Mouse (Mus musculus) A20 (cell line): Measurements from ENCODE around the gene Gpatch11.
"Not testable (repeated sequence)": the region's sequence is repeated elsewhere in the genome, so short reads cannot be mapped to it uniquely, and the experiment has no call there.

Experiments
- DNase-seq: peaks from one replicate; pipeline ENCODE4 v3.0.0-alpha.2; 2011; ENCODE audit warnings: low read depth, low spot score

Gene Gpatch11

DNA sequence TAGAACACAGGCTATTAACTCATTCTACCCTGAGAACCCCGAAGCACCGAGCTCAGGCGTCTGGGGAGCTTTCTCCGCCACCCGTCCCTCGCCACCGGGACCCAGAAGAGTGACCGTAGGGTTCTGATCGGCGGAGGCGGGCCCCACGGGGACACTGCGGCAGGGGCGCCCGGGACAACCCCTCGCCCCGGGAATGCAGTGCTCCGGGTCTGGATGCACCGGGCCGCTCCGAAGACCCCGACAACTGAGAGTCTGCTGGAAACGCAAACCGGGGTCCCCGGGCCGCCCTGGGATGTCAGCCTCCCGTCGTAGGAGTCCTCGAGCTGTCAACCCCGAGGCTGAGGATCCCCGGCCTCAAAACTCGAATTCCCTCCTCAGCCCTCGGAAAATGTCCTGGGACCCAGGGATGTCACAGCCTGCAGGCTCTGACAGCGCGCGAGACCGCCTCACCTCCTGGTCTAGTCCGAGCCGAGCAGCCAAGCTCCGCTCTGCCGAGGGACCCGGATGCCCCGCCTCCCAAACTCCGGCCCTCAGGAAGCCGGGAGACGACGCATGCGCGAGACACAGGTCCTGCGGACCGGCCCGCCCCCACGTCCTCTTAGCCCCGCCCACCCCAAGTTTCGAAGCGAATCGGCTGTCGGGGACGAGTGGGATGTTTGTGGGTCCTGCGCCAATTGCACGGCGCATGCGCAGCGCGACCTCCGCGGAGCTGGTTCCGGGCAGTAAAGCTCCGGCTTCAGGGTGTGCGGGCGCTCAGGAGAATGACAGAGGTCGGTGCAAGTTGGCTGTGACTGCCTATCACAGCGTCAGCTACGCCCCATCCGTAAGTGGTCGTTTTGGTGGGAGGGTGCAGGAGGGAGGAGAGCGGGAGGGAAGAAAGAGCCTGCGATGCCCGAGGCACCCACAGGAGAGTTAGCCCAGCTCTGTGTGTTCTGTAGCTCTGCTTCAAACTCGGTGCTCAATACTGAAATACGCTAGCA is at the start of gene Gpatch11, which contains the start of gene Heatr5b:
Gpatch11 (plus strand) TSS at position 712 of the 980 bp plus-strand sequence.
Heatr5b (minus strand) TSS at position 509 of the 980 bp plus-strand sequence.
- peak; percentile 98 for DNase-seq

DNA sequence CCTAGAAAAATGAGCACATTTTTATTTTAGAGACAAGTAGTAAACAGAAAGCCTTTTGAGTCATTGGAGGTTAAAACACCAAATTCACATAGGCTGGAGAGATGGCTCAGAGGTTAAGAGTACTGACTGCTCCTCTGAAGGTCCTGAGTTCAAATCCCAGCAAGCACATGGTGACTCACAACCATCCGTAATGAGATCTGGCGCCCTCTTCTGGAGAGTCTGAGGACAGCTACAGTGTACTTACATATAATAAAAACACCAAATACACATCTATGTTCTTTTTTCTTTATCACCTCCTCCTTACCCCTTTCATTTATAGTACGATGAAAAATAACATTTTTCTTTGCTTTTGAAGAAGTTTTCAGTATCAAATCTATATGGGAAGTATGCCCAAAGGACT is 47.1 kb upstream of the Gpatch11 start:
- not testable (repeated sequence) for DNase-seq

DNA sequence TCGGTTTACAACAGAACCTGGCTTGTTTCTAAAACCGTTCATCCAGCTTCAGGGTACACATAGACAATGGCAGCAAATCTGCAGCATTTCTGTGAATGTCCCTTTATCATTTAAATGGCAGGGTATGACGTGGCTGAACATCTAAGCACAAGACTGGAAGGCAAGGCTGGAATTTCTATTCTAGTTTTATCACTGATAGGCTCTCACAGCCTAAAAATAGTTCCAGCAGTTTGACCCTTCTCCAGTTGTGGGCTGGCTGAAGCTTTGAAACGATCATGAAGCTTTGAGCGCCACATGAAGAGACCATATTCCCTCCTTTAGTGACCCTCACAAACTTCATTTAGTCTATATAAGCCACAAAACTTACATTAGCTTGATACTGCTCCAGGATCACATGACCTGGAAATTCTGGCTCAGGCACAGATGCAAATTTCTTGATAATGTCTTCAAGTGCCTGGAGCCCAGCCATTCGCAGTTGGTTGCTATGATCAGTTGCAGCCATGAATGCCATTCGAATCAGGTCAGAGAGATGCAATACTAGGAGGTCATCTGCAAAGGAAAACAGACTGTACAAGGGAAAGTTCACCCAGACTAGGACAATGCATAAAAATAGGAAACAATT is 44.2 kb upstream of the Gpatch11 start:
- no peak for DNase-seq

DNA sequence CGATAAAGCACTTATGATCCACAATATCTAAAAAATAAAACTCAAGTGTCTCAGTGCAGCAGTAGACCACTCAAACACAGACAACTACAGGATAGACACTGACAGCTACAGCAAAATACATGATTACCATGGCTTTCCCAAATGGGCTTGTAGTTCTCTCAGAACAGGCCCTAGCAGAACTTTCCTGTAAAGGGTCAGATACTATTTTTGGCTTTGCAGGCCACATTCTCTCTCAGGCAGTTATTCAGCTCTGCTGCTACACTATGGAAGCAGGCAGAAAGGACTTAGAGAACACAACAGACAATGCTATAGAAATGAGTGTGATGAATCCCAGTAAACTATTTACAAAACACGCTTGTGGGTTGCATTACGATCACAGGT is 43.7 kb upstream of the Gpatch11 start:
- DNase-seq: no peak

DNA sequence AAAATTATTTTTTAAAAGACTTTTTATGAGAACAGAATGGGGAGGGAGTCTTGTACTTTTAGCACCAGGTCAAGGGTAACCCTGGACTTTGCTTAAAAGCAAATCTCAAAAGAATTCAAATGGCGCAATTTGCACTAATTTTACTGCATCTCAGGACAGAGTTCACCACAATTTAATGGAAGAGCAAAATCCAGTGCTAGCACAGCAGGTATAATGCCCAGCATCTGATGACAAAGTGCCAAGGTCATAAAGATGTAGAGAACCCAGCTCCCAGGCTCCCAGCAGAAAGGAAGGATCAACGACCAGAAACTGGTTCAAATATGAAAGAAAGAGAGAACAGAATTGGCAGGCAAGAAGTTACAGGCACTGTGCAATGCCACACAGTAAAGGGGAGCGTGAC is 43.2 kb upstream of the Gpatch11 start:
- no peak for DNase-seq

DNA sequence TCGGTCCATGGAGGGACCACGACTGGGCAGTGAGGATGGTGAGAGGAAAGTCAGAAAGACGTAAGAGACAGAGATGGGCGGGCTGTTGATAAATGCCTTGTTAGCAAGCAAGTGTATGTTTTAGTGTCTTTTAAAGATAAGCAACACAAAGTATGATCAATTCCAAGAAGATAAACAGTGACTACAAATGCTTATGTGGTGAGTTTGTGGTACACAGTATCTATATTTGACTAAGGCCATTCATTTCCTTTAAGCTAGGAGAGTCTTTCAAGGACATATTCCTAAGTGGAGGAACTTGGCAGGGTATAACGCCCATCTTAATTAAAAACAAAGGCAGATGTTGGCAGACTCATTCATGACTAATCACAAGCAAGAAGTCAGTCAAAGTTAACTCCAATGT is 41.0 kb upstream of the Gpatch11 start:
- DNase-seq: no peak

DNA sequence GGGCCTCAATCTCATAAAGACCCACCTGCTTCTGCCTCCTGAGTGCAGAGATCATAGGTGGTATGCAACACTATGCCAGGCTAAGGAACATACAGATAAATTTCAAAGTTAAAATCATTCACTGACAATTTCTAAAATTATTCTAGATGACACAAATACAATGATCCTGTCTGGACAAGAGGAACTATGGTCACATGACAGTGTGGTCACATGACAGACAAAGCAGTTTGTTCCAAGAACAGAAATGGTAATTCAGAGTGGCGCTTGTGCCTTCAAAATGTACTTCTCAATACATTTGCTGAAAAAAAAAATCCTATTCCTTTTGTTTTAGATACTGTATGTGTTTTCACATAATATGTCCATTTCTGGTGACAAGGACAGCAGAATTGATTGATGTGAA is 38.1 kb upstream of the Gpatch11 start:
- no peak for DNase-seq

DNA sequence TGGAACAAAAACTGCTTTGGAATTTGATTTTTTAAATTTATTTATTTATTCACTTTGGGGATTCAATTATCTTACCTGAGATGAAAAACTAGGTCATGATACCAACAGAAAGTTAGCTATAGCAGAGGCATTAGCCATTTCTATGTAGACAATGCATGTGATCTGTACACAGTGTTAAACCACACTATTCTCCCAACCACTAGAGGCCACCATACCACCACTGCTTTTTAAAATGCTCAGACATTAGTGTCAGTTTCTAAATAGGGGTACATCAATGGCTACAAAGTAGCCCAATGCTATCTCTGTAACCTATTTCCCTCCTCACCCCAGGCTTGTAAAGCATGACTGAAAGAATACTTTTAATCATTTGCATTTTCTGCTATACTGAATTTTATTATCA is 26.3 kb upstream of the Gpatch11 start:
- DNase-seq: peak; percentile 52

DNA sequence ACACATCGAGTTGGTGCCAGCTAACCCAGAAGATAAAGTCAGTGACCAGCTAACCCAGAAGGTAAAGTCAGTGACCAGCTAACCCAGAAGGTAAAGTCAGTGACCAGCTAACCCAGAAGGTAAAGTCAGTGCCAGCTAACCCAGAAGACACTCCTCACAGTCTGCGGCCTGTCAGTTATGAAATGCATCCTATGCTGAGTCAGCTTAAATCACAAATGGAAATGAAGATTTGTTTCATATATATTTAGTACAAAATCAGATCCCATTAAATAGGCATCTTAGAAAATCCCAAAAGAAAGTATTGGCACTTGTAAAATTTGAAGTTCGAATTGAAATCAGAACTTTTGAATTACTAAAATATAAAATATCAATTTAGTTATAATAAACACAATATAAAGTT is 25.8 kb upstream of the Gpatch11 start:
- no peak for DNase-seq

DNA sequence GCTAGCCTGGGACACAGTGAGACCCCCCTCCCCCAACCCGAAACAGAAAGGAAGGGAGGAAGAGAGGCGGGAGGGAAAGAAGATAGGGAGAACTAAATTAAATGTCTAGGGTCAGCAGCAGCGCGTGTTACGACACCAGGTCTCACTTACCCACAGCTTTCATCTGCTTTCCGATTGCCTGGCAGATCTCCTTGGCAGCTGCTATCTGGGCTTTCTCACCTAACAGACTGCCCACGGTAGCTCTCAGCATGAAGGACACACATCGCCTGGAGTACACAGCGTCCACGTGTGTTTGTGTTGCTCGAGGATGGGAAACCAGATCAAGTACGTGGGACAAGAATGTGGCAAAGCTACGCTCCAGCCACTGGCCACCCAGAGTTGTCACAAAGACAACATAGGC is 11.0 kb upstream of the Gpatch11 start:
- DNase-seq: no peak

DNA sequence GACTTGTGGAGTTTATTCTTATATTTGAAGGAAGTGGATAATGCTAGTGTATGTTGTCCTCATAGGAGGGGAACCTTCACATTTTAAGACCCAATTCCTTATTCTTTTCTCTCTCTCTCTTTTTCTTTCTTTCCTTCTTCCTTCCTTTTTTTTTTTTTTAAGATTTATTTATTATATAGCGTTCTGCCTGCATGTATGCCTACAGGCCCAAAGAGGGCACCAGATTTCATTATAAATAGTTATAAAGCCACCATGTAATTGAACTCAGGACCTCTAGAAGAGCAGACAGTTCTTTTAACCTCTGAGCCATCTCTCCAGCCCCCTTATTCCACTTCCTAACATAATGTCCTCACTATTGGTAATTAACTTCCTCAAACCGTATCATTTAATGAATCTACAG is 689 bp downstream of the Gpatch11 start:
- DNase-seq: peak; percentile 59

DNA sequence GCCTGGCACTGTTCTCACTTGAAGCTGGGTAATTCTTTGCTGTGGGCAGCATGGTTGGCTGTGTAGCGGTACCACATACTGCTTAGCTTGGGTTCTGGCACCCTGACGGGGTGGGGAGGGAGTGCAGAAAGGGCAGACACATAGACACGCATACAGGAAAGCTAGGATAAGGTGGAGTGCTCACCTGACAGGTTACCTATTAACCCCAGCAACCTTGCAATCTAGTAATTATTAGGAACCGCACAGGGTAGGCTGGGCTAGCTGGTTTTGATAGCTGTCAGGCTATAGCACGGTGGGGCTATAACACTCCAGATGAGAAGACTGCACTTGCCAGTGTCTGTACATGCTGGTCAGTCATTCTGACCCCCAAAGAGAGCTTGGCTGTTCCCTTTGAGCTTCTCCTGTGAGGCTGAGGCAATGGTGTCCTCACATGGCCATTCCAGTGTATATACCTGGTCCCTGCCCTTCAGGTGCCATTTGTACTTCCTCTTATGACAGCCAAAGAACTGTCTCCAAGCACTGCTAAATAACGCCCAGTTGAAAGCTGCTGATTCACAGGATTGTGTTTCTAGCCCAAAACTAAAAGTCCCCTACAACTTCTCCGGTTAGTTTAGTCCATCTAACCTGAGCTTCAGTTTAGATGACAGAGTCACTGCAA is 7.0 kb downstream of the Gpatch11 start:
- peak; percentile 49 for DNase-seq

DNA sequence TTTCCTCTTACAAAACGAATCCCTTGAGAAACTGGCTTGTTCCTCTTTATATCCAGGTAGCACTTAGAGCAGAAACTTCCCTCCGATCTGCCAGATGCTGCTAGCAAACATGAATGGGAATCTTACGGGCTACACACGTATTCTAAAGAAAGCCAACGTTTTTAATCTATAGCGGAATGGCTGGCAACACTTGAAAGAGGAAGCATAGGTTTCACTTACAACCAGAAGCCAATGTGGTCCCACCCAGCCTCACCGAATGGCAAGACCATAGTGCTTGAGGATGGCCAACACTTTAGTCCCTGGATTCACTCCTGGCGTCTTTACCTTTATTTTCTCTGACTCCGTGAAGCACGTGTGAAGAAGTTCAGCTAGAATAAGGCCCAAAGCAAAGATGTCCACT is 20.9 kb downstream of the Gpatch11 start:
- no peak for DNase-seq

DNA sequence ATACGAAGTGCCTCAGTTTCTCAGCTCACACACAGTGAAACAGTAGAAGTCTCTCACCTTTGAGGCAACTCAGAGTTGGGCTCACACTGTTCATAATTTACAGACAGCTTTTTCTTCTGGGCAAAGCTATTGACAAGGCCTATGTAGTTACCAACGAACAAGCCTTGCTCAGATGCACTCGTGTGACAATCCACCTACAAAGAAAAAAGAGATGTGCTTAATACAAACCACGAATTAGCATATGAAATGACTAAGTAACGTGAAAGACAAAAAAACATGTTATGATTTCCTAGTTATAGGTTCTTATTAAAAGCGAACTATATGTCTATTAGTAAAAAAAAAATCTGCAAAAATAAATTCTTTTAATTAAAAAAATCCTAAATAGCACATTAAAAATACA is 38.5 kb downstream of the Gpatch11 start:
- DNase-seq: no peak

DNA sequence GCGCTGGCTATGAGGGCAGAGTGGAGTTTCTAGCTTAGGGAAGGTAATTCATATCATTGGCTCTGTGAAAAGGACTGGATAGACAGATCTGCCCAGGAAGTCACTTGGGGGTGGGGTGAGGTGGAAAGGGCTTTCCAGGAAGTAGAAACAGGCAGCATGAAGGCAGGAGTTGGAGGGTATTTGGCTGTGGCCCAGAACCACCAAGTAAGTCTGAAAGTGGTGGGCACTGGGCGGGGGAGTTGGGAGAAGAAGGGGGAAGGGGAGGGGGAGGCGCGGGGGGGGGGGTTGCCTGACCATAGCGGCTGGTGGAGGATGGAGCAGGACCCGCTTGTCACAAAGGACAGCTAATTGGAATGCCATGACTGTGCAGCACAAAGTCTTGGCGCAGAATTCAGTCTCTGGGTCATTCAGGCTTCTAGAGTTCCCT is 46.5 kb downstream of the Gpatch11 start:
- no peak for DNase-seq

DNA sequence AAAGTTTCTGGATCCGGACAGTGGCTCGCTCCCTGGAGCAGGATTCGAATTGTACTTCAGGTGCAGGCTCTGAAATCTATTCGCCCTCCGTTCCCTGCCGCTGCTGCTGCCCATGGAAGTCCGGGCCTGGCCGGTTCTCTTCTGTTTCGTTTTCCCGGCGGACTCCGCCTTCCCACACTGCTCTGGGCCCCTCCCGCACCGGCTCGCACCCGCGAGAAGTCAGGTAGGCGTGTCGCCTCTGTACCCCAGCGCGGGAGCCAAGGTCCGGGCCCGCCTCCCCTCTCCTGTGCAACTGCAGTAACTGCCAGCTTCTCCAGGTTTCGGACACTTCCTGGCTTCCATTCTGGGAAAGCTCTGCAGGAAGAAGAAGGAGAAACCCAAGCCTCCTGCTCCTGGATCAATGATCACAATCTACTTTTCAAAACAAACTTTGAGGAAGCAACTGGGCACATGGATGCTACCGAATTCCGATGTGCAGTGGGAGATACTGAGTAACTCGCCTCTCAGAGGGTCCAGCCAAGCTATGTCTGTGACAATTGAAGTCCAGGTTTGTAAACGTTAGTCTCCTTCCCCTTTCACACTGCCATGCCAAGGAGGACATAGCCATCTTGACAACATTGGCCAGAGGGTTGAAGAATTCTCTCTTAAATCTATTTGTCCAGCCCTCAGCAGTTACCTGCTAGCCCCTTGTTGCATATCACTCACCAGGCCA is 47.2 kb downstream of the Gpatch11 start, which contains the start of gene Eif2ak2:
Eif2ak2 (minus strand) TSS at position 173 of the 712 bp plus-strand sequence.
- peak; percentile 79 for DNase-seq

DNA sequence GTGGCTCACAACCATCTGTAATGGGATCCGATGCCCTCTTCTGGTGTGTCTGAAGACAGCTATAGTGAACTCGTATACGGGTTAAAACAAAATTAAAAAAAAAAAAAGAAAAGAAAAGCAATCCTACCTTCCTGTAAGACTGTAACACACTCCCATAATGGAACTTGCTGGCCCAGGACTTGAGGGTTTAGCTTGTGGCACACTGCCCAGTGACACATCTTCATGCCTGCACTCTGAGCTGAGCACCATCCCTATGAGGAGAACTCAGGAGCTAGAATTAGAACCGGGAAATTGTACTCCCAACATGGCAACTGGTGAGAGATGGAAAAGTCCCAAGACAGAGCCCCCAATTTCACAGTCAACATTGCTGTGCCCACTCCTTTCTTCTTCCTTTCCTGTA is 47.9 kb downstream of the Gpatch11 start:
- DNase-seq: no peak

DNA sequence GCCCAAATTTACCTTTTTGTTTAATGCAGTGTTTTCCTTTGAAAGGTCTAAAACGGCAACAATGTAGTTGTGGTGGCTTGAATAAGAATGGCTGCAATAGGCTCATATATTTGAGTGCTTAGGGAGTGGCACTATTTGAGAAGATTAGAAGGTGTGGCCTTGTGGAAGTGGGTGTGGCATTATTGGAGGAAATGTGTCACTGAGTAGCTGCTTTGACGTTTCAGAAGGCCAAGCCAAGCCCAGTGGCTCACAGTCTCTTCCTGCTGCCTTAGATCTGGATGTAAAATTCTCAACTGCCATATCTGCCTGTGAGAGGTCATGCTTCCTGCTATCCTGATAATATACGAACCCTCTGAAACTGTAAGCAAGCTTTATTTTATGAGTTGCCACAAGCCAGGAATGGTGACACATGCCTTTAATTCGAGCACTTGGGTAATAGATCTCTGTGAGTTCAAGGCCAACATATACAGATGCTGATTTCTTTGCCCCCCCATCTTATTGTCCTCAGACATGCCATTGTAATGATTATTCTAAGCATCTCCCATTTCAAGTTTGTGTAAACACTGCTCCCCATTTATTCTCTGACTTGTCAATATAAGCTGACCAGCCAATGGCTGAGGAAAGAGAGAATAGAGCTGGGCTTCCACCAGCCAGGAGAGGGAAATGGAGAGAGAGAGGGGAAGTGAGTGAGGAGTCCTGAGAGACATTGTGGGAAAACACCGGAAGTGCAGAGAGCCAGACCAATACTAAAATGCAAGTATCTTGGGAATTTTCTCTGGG is 50.1 kb downstream of the Gpatch11 start:
- DNase-seq: no peak

DNA sequence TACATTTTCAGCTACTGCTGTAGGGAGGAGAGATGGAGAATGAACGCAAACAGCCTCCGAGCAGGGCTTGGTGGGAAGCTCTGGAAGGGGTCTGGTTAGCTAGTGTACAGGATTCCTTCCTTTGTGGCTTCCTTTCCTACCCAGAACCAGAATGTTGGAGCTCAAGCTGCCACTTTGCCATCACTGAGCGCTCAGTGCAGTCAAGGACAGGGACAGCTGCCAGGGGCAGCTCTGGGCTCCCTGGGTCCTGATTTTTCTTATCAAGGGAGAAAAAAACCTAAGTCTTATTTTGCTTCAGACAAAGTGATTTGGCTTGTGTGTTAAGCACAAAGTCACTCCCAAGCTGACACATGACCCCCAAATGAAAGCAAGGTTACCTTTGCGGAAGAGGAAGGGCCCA is 53.2 kb downstream of the Gpatch11 start:
- no peak for DNase-seq

DNA sequence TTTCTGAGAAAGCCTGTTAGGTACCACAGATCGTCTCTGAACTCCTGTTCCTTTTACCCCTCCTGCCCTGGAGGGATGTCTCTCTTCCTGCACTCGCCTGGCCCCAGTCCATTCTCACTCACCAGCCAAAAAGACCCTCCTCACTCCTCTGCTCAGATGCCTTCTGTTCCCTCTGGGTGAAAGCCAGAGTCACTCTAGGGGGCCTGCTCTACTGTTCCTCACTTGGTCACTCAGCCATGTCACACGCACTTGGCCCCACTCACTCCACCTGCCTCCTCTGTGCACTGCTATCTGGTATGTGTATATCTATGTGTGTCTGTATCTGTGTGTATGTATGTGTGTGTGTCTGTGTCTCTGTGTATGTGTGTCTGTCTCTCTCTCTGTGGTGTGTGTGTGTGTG is 53.8 kb downstream of the Gpatch11 start:
- no peak for DNase-seq

DNA sequence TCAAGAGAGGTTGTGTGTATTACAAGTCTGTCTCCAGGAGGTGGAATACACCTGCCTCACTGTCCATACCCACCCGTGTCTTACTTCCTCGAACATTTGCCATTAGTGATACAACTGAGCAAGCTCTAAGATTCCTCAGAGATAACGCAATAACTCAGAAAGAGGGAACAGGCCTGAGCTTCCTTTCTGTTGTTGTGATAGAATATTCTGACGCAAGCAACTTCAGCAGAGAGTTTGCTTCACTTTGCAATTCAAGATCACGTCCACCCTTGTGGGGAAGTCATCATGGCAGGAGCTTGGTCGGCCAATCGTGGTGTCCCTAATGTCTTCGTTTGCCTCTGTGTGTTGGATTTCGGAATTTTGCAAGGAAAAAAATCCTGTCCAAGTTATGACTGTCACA is 55.7 kb downstream of the Gpatch11 start:
- no peak for DNase-seq
